Mouse (Mus musculus): ENCODE measurements around the gene Gfap. TPM values are rescaled to one million over a fixed set of nuclear protein-coding genes. Genes with fewer than 3 reads are reported as not detected.

Gfap gene
- polyA plus RNA-seq, 1 experiment from 2014 or later: 0.16 TPM

GRCm38 (mm10) chr11:102838126-102838525, 62.6 kb downstream of the Gfap start:
- Histone ChIP-seq H3K4me1 (ENCODE audit: control insufficient read depth, insufficient read depth, low read length) (no peaks in the 10 kb centered on the region), H3K27me3 (ENCODE audit: control insufficient read depth, insufficient read depth, low read length) (no peaks in the 10 kb centered on the region), H3K9ac (ENCODE audit: low read length) (no peak overlapping the region), H3K4me2 (ENCODE audit: low read depth, severe bottlenecking) (no peak overlapping the region), H3K4me3 (ENCODE audit: low read depth, low read length) (no peak overlapping the region), H3K9me3 (ENCODE audit: control insufficient read depth, low read length) (no peaks in the 10 kb centered on the region), H3K36me3 (ENCODE audit: control insufficient read depth, insufficient read depth, low read length) (peaks cover 27% of the 10 kb centered on the region), H3K27ac (replicated peaks; ENCODE audit: low read depth, low read length) (no peak overlapping the region)
- 89% methylated on average over 2 of the region's 2 CpGs for WGBS
- no peak for DNase-seq (ENCODE audit: low spot score)
- ATAC-seq (ENCODE audit: insufficient number of reproducible peaks, low FRiP score, low TSS enrichment, low read depth): no peak

GRCm38 (mm10) chr11:102837385-102837784, 63.3 kb downstream of the Gfap start:
- peaks cover 24% of the 10 kb centered on the region for H3K36me3 ChIP-seq (ENCODE audit: control insufficient read depth, insufficient read depth, low read length)
- no peak overlapping the region for H3K27ac ChIP-seq (replicated peaks; ENCODE audit: low read depth, low read length)
- no peak for DNase-seq (ENCODE audit: low spot score)
- no peaks in the 10 kb centered on the region for H3K9me3 ChIP-seq (ENCODE audit: control insufficient read depth, low read length)
- no peaks in the 10 kb centered on the region for H3K27me3 ChIP-seq (ENCODE audit: control insufficient read depth, insufficient read depth, low read length)
- ATAC-seq (ENCODE audit: insufficient number of reproducible peaks, low FRiP score, low TSS enrichment, low read depth): no peak
- 100% methylated on average over 1 of the region's 1 CpGs for WGBS
- H3K4me1 ChIP-seq (ENCODE audit: control insufficient read depth, insufficient read depth, low read length): no peaks in the 10 kb centered on the region
- no peak overlapping the region for H3K9ac ChIP-seq (ENCODE audit: low read length)
- H3K4me3 ChIP-seq (ENCODE audit: low read depth, low read length): no peak overlapping the region
- no peak overlapping the region for H3K4me2 ChIP-seq (ENCODE audit: low read depth, severe bottlenecking)

Other genes with a start within 250 kb of the Gfap start
- gene Meioc, start 237.2 kb downstream of the Gfap start, polyA plus RNA-seq (2014; fragmentation: Nextera tagmentation; extraction: Ambion mirVana): 0.35 and 1.2 TPM in 2 replicates
- 58.4 and 64.1 TPM in 2 replicates for gene Ccdc43, start 203.1 kb downstream of the Gfap start, polyA plus RNA-seq (2014; fragmentation: Nextera tagmentation; extraction: Ambion mirVana)
- 14.2 and 15.4 TPM in 2 replicates for gene Adam11, start 139.5 kb downstream of the Gfap start, polyA plus RNA-seq (2014; fragmentation: Nextera tagmentation; extraction: Ambion mirVana)
- 105 and 106 TPM in 2 replicates for gene Gjc1, start 81.2 kb downstream of the Gfap start, polyA plus RNA-seq (2014; fragmentation: Nextera tagmentation; extraction: Ambion mirVana)
- gene Higd1b, start 65.1 kb downstream of the Gfap start, polyA plus RNA-seq (2014; fragmentation: Nextera tagmentation; extraction: Ambion mirVana): 0.23 TPM in 1 of 2 replicates, not detected in the other
- 276 and 303 TPM in 2 replicates for gene Eftud2, start 19.9 kb downstream of the Gfap start, polyA plus RNA-seq (2014; fragmentation: Nextera tagmentation; extraction: Ambion mirVana)
- gene Ccdc103, start 19.7 kb downstream of the Gfap start, polyA plus RNA-seq (2014; fragmentation: Nextera tagmentation; extraction: Ambion mirVana): 0.99 and 1.4 TPM in 2 replicates
- gene Fam187a, start 15.7 kb downstream of the Gfap start, polyA plus RNA-seq (2014; fragmentation: Nextera tagmentation; extraction: Ambion mirVana): 0.11 TPM in 1 of 2 replicates, not detected in the other
- gene Kif18b, start 24.2 kb upstream of the Gfap start, polyA plus RNA-seq (2014; fragmentation: Nextera tagmentation; extraction: Ambion mirVana): 10.6 and 10.8 TPM in 2 replicates
- gene C1ql1, start 45.8 kb upstream of the Gfap start, polyA plus RNA-seq (2014; fragmentation: Nextera tagmentation; extraction: Ambion mirVana): 0.85 and 0.88 TPM in 2 replicates
- 69.1 and 69.8 TPM in 2 replicates for gene Nmt1, start 127.3 kb upstream of the Gfap start, polyA plus RNA-seq (2014; fragmentation: Nextera tagmentation; extraction: Ambion mirVana)
- gene Dcakd, start 127.4 kb upstream of the Gfap start, polyA plus RNA-seq (2014; fragmentation: Nextera tagmentation; extraction: Ambion mirVana): 335 and 349 TPM in 2 replicates
- 1.2 and 1.8 TPM in 2 replicates for gene Plcd3, start 200.7 kb upstream of the Gfap start, polyA plus RNA-seq (2014; fragmentation: Nextera tagmentation; extraction: Ambion mirVana)
- 4.8 and 5.2 TPM in 2 replicates for gene Acbd4, start 200.8 kb upstream of the Gfap start, polyA plus RNA-seq (2014; fragmentation: Nextera tagmentation; extraction: Ambion mirVana)
- 5.2 and 5.6 TPM in 2 replicates for gene Hexim1, start 215.3 kb upstream of the Gfap start, polyA plus RNA-seq (2014; fragmentation: Nextera tagmentation; extraction: Ambion mirVana)
- 8.3 and 9.5 TPM in 2 replicates for gene Hexim2, start 231.5 kb upstream of the Gfap start, polyA plus RNA-seq (2014; fragmentation: Nextera tagmentation; extraction: Ambion mirVana)

Data from limb, embryonic 11.5 days (tissue).